Mouse (Mus musculus): ENCODE measurements around the gene Zfp414.

DNA sequence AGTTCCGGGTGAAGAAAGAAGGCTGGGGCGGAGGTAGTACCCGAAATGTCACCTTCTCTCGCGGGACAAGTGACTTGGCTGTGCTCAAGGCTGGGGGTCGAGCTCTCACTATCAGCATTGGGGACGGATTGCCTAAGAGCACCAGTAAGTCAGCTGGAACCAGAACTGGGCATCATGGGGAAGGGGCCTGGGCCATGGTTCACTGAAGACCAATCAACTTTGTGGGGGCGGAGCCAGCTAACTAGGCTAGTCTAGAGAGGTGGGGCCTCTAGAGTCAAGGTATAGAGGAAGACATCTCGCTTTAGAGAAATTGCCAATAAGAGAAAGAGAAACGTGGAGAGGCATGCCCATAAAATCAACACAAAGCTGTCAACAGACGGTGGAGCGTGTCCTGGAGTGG is 26.9 kb upstream of the Zfp414 start:
- TF ChIP-seq CTCF (IDR thresholded peaks at IDR 0.05; ENCODE audit: low read depth) (no peak), EP300 (IDR thresholded peaks at IDR 0.05; ENCODE audit: low read depth) (no peak)

All from heart, postnatal 0 days (tissue).